Mouse (Mus musculus) layer of hippocampus, adult 18-20 months (tissue): ENCODE measurements at regions not wholly inside any gene's neighbourhood (a gene's known extent, or its start where the extent isn't known, plus 50 kb on each side); places are given as distances from the start of the nearest gene placed in this dataset.
A peak's percentile ranks its signal among the peaks of the same experiment; 100 is the strongest.

Experiments used
- DNase-seq, 2 experiments: peaks; one replicate each; pipeline ENCODE4 v3.0.0; 2022; ENCODE audit warnings: low spot score in 2 of 2

DNA sequence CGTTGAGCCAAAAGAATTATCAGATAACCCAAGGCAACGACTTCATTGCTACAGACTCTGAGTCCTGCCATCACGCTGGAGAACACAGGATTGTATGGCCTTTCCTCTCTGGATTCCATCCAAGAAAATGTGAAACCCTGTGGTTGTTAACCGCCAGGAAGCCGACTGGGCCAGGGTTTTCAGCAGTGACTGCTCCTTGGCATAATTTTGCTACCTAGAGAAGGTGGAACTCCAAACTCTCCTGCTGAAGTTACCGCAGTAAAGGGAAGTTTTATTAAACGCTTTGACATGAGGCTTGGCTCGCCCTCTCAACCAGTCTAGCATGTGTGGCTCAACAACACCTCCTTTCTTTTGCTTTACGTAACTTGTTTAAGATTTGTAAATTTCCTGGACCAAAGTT is 116.9 kb downstream of the Wif1 start:
- DNase-seq, result no peak

DNA sequence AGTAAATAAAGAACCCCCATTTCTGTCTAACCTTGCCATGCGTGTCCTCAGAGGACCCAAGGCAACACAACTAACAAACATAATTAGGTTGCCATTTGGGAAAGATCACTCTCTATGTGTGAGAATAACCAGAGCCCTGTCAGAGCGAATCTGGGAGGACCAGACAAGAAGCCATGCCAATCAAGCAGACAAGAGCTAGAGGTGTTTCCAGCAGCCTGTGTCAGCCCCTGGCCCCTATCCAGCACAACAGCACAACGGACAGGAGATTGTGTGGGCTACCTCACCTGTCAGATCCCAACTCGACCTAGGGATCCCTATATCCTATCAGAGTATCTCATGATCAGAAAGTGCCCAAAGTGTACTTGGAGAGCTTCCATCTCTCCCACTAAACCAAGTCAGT is 119.9 kb downstream of the Wif1 start:
- no peak for DNase-seq

DNA sequence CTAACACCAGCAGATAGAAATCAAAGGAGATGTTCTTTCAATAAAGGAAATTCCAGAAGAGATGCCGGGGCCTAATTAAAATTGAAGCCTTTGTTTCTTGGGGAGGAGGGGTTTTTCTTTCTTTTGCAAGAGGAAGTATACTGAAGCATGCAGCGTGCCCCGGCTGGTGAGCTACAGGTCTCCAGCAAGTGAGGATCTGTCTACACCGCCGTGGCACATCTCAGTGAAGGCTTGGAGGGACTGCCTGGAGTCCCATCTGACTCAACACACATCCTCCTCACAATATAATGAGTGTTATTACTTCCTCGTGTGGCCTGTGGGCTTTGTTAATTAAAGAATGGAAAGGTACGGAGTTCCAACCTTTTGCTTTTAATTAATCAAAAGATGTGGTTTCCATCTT is 126.7 kb downstream of the Wif1 start:
- DNase-seq, result no peak

DNA sequence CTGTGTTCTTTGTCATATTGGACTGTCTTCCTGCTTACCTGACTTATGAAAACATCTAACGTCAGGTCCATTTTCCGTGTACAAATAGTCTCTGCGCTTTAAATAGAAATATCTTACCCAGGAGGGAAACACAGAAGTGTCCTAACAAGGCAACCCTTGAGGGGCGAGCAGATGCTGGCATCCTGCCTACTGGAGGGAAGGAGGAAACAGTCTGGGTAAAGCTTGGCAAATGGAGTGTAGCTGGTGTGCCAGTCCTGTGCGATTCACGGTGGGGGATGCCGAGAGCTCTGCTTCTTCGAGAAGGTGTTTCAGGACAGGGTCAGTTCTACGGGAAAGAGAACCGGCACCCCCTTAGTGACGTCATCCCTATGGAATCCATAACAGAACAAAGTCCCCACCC is 127.4 kb downstream of the Wif1 start:
- DNase-seq, result no peak

DNA sequence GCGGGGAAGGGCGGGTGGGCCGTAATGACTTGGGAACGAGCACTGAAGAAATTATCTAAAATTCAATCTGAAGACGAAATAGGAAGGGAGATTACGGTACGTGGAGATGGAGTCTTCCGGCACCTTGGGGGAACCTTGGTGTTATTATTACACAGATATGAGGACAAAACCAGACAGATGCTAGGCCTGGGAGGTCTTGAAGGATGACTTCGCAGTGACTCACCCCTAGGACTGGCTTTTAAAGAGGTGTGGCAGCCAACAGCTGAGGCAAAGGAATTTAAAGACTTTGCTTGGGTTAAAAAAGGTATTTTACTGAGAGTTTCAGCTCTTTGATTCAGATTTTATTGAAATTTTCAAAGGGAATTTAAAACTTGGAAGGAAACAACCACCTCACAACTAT is 140.3 kb downstream of the Wif1 start:
- DNase-seq, result no peak

DNA sequence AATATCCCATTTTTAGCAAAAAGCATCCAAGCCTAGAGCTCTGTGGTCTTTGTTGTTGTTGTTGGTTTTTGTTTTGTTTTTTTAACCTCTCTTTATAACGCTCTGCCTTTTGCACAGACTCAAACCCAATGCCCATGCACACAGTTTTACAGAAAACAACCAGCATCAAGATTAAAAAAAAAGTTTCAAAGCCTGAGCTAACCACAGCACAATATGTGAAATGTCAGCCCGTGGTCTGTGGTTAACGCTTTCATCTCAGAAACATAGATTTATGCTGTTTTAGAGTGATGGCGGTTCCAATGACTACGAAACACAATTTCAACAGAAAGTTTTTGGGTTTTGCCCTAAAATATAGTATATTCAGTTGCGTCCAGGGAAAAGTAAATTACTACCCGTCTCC is 155.4 kb downstream of the Wif1 start:
- DNase-seq, result no peak

DNA sequence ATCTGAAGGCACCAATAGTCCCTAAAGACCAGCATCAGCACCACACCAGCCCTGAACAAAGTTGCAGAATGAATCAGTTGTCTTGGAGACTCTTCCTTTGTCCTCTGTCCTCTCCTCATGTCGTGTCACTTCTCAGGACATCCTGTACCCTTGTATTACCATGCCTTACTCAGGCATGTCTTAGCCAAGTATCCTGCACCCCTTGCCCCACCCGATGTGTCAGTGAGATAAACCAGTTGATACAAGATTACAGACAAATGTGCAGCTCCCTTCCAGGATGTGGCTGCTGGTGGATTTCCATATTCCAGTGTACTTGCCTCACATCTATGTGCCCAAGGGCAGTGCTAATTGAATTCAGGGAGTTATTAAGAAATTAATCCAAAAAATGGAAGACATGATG is 151.8 kb downstream of the Tbc1d30 start:
- DNase-seq, result no peak

DNA sequence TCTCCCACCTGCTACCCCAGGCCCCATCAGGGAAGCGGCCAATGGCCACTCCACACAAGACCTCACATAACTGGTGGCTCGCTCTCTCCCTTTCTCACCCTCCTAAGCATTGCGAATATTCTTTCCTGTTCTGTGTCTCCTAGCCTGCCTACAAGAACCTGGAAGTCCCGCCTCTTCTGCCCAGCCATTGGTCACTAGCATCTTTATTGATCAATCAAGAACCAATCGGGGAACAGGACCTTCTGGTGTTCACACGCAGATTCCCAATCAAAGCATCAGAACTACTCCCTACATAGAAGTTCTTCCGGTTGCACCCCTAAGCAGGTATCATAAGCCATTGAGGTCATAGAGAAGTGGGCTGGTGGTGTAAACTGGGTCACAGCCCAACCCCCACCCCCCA is 148.5 kb downstream of the Tbc1d30 start:
- DNase-seq, result no peak

DNA sequence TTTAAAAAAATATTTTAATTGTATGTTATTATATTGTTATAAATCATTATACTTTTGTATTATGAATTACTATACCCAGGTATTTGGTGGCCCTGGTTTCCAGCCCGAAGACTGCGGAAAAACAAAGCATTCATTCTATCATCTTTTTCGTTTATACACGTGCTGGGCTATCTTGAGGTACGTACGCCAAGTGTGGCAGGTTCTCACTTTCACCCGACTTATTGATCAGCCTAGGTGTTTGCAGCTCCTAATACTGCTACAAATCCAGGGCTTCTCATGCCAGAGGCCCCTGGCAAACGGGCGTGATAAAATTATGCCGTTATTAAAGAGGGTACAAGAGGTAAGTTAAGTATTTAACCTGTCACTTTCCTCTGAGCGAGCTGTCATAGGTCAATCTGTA is 145.5 kb downstream of the Tbc1d30 start:
- DNase-seq, result no peak

DNA sequence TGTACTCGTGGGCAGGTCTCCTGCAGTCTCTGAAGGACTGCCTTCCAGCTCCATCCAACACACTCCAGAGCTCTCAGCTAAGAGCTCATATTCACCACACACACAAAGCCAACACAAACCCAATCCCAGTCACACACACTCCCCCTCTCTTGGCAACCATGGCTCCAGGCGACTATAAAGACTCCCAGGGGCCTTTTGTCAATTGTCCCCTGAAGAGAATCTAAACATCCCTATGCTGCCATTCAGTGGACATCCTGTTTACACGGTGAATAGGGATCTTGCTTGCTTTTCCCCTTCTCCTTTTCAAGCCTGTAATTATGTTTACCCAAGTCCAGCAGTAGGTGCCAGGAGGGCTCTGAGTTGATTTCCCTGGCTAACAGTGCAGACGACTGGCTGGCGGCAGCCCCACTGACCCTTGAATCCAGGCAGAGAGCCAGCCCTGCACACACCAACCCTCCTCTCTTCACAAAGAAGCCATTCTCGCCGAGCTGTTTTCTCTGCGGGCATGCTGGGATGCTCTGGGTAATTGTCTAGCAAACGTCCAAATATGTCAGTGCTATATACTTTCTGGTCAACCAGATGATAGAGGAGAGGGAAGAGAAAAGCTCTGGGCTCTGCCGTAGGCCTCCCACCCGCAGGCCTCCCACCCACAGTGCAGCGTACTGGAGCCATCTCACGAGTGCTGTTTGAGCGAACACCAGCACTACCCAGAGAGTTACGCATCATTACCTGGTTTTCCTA is 144.9 kb downstream of the Tbc1d30 start:
- DNase-seq, result peak; percentile 22 to 72

DNA sequence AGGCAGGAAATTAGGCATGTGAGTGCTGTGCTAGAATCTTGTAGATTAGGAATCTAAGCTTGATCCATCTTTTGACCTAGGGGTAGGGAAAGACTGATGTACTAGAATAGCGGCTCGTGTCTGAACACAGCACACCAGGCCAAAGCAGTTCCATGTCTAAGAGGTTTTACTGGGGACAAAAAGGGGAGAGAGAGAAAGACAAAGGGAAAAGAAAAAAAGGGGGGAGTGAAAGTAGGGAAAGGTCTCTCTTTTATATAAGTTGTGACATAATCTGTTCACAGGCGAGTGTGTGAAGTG is 144.4 kb downstream of the Tbc1d30 start:
- no peak for DNase-seq
